Mouse (Mus musculus) kidney, postnatal 36 days (tissue): ENCODE measurements at regions not wholly inside any gene's neighbourhood (a gene's known extent, or its start where the extent isn't known, plus 50 kb on each side); places are given as distances from the start of the nearest gene placed in this dataset.

ENCODE experiments used
- DNase-seq, 2 experiments: peaks; one replicate each; pipeline ENCODE4 v3.0.0; 2021 to 2022; ENCODE audit warnings: mixed read lengths in 2 of 2

DNA sequence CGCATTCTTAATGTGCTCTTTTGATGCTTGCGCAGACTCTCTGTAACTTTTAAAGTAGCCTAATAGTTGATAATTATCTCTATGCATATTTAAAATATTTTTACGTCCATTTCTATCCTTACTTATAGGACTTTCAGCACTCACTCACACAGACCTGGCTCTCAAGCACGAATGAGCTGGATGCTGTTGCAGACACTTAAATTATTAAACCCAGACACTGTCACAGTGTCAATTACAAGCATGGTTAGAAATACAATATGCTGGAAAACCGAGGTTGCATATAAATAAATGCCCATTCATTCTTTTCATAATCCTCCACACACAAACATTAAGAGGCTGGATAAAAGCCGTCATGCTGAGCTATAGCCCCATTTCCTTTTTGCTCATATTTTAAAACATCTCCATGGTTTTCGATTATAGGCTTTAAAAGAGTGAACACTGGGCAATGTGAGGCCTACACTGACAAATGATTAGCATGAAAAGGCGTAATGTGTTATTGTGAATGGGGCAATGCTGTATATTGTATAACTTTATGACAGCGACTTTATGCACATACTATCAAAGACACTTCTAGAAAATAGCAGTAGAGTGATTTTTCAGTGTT lies 566.3 kb downstream of the Pdha2 start:
- DNase-seq: no peak

DNA sequence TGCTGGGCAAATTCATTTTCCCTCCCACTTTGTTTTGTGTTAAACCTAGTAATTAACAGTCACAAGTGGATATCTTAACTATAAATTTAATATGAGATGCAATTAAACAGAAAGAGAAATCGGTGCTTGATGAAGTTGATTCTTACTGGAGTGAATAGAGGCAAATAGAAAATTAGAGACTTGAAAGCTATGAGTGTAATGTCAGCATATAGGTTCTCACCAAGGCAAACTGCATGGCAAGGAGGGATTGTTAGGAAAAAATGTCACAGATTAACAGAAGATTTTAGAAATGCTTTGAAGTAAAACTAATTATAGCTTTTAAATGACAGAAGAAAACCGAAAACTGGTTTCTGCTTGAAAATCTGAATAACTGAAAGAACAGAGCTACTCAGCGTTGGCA lies 592.3 kb downstream of the Pdha2 start:
- DNase-seq: no peak
